Mouse (Mus musculus) lung, postnatal 10 days (tissue): ENCODE measurements around the gene Marveld2.

Experiments
- DNase-seq: peaks from one replicate; pipeline ENCODE4 v3.0.0; 2021

Gene Marveld2

GRCm38 (mm10) chr13:100597284-100597683, 19.5 kb downstream of the Marveld2 start:
- DNase-seq = no peak

DNA sequence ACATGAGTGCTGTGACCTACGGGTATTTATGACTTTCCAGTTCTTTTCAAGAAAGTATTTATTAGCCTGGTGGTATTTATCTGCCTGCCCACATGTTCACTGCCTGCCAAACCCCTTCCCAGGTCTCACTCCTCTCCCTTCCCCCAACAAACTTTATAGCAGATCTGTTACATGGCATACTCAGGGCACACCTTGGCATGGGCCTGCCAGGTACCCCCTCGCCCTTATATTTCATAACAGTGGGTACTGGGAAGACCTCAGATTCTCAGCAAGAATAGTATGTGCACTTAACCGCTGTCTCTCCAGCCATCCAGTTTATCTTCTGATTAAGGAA, 21.3 kb downstream of the Marveld2 start:
- no peak for DNase-seq

GRCm38 (mm10) chr13:100594838-100595551, 21.8 kb downstream of the Marveld2 start:
- no peak for DNase-seq

- DNase-seq = peak; percentile 52
These were observed 22.6 kb downstream of the Marveld2 start for GRCm38 (mm10) chr13:100594041-100594792.

DNA sequence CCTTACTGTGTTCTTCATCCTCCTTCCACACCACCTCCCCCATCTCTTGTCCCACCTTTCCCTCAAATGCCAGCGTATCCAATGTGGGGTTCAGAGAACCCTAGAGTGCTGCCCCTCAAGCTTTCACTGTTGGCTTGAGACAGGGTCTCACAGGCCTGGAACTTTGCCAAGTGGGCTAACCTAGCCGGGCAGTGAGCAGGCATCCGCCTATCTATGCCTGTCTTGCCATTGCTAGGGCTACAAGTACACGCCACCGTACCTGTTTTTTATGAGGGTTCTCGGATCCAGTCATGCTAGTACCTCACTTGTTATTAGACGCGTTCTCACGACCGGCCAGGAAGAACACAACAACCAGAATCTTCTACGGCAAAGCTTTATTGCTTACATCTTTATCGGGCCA, 28.1 kb downstream of the Marveld2 start:
- DNase-seq = no peak

GRCm38 (mm10) chr13:100582144-100582543, 34.6 kb downstream of the Marveld2 start:
- DNase-seq = no peak

DNA sequence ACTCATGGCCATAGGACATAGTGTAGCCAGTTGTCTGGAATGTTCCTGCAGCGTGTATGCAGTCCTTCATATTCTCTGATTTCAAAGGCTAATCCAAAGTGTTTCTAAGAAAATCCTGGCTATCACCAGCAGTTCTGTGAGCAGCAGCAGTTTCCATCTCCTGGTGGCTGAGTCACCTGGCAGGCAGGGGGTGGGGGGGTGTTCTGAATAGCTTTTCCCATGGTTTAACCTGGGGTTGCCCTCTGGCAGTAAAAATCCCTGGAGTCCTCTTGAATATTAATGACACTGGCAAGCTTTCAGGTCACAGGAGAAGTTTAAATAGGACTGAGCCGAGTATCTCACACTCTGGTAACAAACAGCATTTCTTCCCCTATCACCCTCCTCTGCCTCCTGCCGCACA, 35.1 kb downstream of the Marveld2 start:
- DNase-seq = no peak

- DNase-seq = no peak
These were observed 36.8 kb downstream of the Marveld2 start for GRCm38 (mm10) chr13:100579951-100580350.

DNA sequence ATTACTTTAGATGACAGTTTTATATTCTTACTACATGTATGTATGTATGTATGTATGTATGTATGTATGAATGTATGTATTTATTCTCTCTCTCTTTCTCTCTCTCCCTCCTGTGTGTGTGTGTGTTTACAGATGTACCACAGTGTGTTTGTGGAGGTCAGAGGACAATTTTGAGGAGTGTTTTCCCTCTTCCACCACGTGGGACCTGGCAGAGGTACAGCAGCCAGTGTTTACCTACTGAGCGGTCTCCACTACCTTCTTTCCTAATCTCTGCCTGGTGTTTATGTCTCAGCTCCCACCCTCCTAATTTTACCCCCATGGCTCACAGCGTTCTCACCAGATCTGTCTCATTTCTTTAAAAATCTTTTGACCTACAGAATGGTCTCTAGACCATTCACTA, 37.6 kb downstream of the Marveld2 start:
- DNase-seq = no peak

- DNase-seq = no peak
These were observed 40.8 kb downstream of the Marveld2 start for GRCm38 (mm10) chr13:100575950-100576349.

DNA sequence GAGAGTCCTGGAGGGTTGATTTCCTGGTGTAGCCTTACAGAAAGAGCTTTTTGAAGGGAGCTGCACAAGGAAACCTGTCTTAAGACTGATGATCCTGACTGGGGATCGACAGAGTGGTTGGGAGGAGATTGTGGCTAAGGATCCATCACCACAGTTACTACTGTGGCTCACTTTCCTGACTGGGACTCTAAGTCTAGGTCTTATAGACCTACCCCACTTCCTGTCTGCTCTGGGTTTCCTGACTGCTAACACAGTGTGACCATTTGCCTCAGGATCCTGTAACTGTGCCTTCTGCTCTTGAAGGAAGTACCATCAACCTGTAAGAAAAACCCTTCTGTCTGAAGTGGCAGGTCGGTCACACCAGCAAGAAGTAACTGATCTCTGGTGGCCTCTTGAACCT, 46.1 kb downstream of the Marveld2 start:
- no peak for DNase-seq

GRCm38 (mm10) chr13:100568359-100568758, 48.4 kb downstream of the Marveld2 start:
- DNase-seq = no peak

- no peak for DNase-seq
These were observed 57.3 kb downstream of the Marveld2 start for GRCm38 (mm10) chr13:100559449-100559848.

- DNase-seq = no peak
These were observed 59.8 kb downstream of the Marveld2 start for GRCm38 (mm10) chr13:100557011-100557410.

DNA sequence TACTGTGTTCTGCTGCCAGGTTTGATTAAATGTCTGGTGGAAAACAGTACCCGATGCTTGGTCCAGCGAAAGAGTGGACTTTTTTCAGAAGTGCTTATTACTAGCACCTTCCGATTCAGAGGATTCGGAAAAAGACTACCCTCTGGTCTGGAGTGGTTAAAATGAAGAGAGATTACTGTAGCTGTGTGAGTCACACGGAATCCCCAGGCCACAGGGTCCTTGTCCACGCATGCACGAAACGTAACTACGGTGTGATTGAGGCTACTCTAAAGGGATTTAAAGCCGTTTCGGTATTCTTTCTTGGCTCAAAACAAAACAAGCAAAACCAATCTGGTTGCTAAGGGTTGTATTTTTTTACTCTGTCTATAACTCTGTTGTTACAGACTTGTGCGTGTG, 63.7 kb downstream of the Marveld2 start:
- DNase-seq = no peak

GRCm38 (mm10) chr13:100552369-100553041, 64.3 kb downstream of the Marveld2 start, which contains the start of gene Ocln:
Ocln (minus strand) TSS chr13:100552718.
- DNase-seq = peak; percentile 80

- no peak for DNase-seq
These were observed 64.8 kb downstream of the Marveld2 start for GRCm38 (mm10) chr13:100552009-100552368.

GRCm38 (mm10) chr13:100551371-100552008, 65.3 kb downstream of the Marveld2 start:
- DNase-seq = peak; percentile 46

- DNase-seq = no peak
These were observed 69.5 kb downstream of the Marveld2 start for GRCm38 (mm10) chr13:100547269-100547668.
